Mouse (Mus musculus) forebrain, embryonic 14.5 days (tissue): ENCODE measurements around the gene Kcne3. TPM values are rescaled to one million over a fixed set of nuclear protein-coding genes. Genes with fewer than 3 reads are reported as not detected.

ENCODE experiments used
- polyA plus RNA-seq: library from polyadenylated mRNA; unstranded; fragments of >200 nt; fragmentation: Nextera tagmentation; extraction: Ambion mirVana; gene quantifications from 2 replicates; pipeline ENCODE4 v1.2.1, GENCODE M21; 2014

Kcne3 gene
- polyA plus RNA-seq, 1 experiment from 2014 or later, result 0.91 TPM

Other genes starting within 250 kb of the Kcne3 start
- gene Rnf169, start 196.1 kb upstream of the Kcne3 start, polyA plus RNA-seq, result 3.6 and 4.9 TPM in 2 replicates
- gene Chrdl2, start 170.3 kb upstream of the Kcne3 start, polyA plus RNA-seq, result not detected in 2 replicates
- gene Pold3, start 54.9 kb upstream of the Kcne3 start, polyA plus RNA-seq, result 49.9 and 54.1 TPM in 2 replicates
- 19.6 and 24.0 TPM in 2 replicates for gene Lipt2, start 17.2 kb upstream of the Kcne3 start, polyA plus RNA-seq
- 9.2 and 13.2 TPM in 2 replicates for gene Pgm2l1, start 50.9 kb downstream of the Kcne3 start, polyA plus RNA-seq
- 1.5 and 2.8 TPM in 2 replicates for gene P4ha3, start 109.0 kb downstream of the Kcne3 start, polyA plus RNA-seq
- 25.7 and 31.7 TPM in 2 replicates for gene C2cd3, start 195.7 kb downstream of the Kcne3 start, polyA plus RNA-seq
- 120 and 138 TPM in 2 replicates for gene Ppme1, start 195.8 kb downstream of the Kcne3 start, polyA plus RNA-seq